Mouse (Mus musculus) brain, embryonic 14.5 days (tissue): Measurements from ENCODE around the gene Prmt8.

Source experiments
- CTCF ChIP-seq: fragments of 200-500 bp; IDR thresholded peaks from 2 replicates; pipeline ENCODE4 v1.5.1; 2012; ENCODE audit warnings: inconsistent platforms, mild to moderate bottlenecking, moderate library complexity, borderline replicate concordance; ENCODE audit not compliant: insufficient read depth, insufficient read length; ENCODE audit errors: extremely low read depth
- POLR2A ChIP-seq: fragments of 200-500 bp; IDR thresholded peaks from 2 replicates; pipeline ENCODE4 v1.6.1; 2012; ENCODE audit warnings: mild to moderate bottlenecking, inconsistent platforms, borderline replicate concordance; ENCODE audit not compliant: poor library complexity, insufficient read depth, insufficient read length, severe bottlenecking; ENCODE audit errors: extremely low read depth

GRCm38 (mm10) chr6:127757667-127758167 lies 11.6 kb downstream of the Prmt8 start:
- TF ChIP-seq POLR2A (no peak), CTCF (no peak)
